Mouse (Mus musculus) heart, postnatal 0 days (tissue): ENCODE data around the gene Ass1. TPM values are rescaled to one million over a fixed set of nuclear protein-coding genes. Genes with fewer than 3 reads are reported as not detected.

Experiments
- ATAC-seq: fragments of 200-750 bp; cut with Nextera tagmentation; 2 replicates; pipeline ENCODE4 v1.8.0; 2017; ENCODE audit warnings: low read depth, moderate number of reproducible peaks, moderate library complexity; ENCODE audit not compliant: insufficient read depth
- DNase-seq: peaks from one replicate; pipeline ENCODE4 v3.0.0-alpha.2; 2016; ENCODE audit warnings: low spot score
- H3K27ac ChIP-seq: fragments of 300-500 bp; sonication (generic); 2 replicates; pipeline ENCODE4 v1.5.1; 2014; ENCODE audit warnings: low read depth, mild to moderate bottlenecking
- H3K27me3 ChIP-seq: fragments of 300-500 bp; sonication (generic); 2 replicates; pipeline ENCODE4 v1.6.1; 2014; ENCODE audit warnings: low read length, mixed read lengths; ENCODE audit not compliant: control insufficient read depth, insufficient read depth
- H3K36me3 ChIP-seq: fragments of 300-500 bp; sonication (generic); replicated peaks from 2 replicates; pipeline ENCODE4 v1.6.1; 2014; ENCODE audit warnings: low read length, mixed read lengths; ENCODE audit not compliant: control insufficient read depth, insufficient read depth
- H3K4me1 ChIP-seq: fragments of 300-500 bp; sonication (generic); 2 replicates; pipeline ENCODE4 v1.6.1; 2014; ENCODE audit warnings: antibody characterized with exemption; ENCODE audit not compliant: control insufficient read depth, insufficient read depth
- H3K4me2 ChIP-seq: fragments of 300-500 bp; sonication (generic); 2 replicates; pipeline ENCODE4 v1.6.1; 2014; ENCODE audit warnings: low read depth, mild to moderate bottlenecking, low read length, moderate library complexity
- H3K4me3 ChIP-seq: fragments of 300-500 bp; sonication (generic); 2 replicates; pipeline ENCODE4 v1.5.1; 2014; ENCODE audit warnings: low read depth, low read length
- H3K9ac ChIP-seq: fragments of 300-500 bp; sonication (generic); replicated peaks from 2 replicates; pipeline ENCODE4 v1.6.1; 2014; ENCODE audit warnings: low read depth, low read length, mixed read lengths
- H3K9me3 ChIP-seq: fragments of 300-500 bp; sonication (generic); replicated peaks from 2 replicates; pipeline ENCODE4 v1.6.1; 2016; ENCODE audit warnings: low read length; ENCODE audit not compliant: control insufficient read depth
- CTCF ChIP-seq: IDR thresholded peaks from 2 replicates; pipeline ENCODE4 v1.5.1; 2016; ENCODE audit warnings: antibody characterized with exemption, control low read depth, low read depth
- EP300 ChIP-seq: IDR thresholded peaks from 2 replicates; pipeline ENCODE4 v1.6.1; 2016; ENCODE audit warnings: antibody characterized with exemption, low read depth
- WGBS: fragments of 180-500 bp; shearing (Covaris S2); extraction: QIAGEN DNeasy Blood & Tissue Kit; methylation state at CpG from one replicate; pipeline ENCODE4 v1.1.7; 2014; 5-methylcytosine and 5-hydroxymethylcytosine counted together
- polyA plus RNA-seq: library from polyadenylated mRNA; unstranded; fragments of >200 nt; fragmentation: Nextera tagmentation; extraction: Ambion mirVana; gene quantifications from 2 replicates; pipeline ENCODE4 v1.2.1, GENCODE M21; 2015
- total RNA-seq: library from RNA; depleted of rRNA; stranded (reverse); fragments of >200 nt; gene quantifications from 2 replicates; pipeline ENCODE4 v1.2.3, GENCODE M21; 2014; ENCODE audit warnings: low replicate concordance

Gene Ass1
- total and polyA plus RNA-seq, 2 experiments from 2014 or later: 4.9 to 16.8 TPM

DNA sequence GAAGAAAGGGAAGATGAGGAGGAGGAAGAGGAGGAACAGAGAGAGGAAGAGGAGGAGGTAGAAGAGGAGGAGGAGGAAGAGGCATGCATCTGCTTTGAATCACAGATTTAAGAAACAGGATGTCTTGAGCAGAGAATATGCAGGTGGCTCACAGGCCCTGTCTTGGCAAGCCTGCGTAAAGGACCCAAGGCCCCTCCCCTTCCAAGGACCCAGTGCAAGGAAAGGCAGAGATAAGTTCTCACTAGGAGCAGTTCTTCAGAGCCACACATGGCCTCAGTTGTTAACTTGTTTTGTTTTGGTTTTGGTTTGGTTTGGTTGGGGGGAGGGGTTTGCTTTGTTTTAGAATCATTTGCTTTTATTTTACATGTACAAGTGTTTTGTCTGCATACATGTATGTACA lies 18.5 kb upstream of the Ass1 start:
- H3K27ac ChIP-seq: no peak overlapping the region
- H3K9me3 ChIP-seq: no peaks in the 10 kb centered on the region
- no peak for ATAC-seq
- 63% methylated on average over 1 of the region's 1 CpGs for WGBS
- peaks cover 25% of the 10 kb centered on the region for H3K4me1 ChIP-seq
- no peak overlapping the region for H3K4me3 ChIP-seq
- no peak overlapping the region for H3K4me2 ChIP-seq
- no peak for TF ChIP-seq CTCF
- no peak for TF ChIP-seq EP300
- DNase-seq: no peak
- no peaks in the 10 kb centered on the region for H3K27me3 ChIP-seq
- no peaks in the 10 kb centered on the region for H3K36me3 ChIP-seq
- no peak overlapping the region for H3K9ac ChIP-seq

DNA sequence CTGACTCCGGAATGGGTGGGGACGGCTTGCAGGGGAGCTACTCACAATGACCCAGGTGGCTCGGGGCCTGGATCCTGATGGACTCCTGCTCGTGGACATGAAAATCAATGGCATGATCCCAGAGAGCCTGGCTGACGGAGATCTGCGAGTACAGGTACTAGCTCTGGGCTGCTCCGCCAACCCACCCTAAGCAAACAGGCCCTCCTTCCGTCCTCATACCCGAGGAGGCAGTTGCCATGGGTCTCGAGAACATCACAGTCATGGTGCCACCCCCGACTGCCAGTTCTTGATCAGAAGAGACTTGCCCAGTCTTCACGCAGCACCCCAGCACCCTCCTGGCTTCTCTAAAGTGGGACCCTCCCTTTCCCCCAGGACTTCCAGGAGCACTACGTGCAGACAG lies 17.0 kb upstream of the Ass1 start:
- no peak overlapping the region for H3K4me3 ChIP-seq
- H3K4me1 ChIP-seq: peaks cover 25% of the 10 kb centered on the region
- 89% methylated on average over 13 of the region's 13 CpGs for WGBS
- ATAC-seq (no peak), DNase-seq (no peak)
- H3K36me3 ChIP-seq: no peaks in the 10 kb centered on the region
- H3K4me2 ChIP-seq: no peak overlapping the region
- no peaks in the 10 kb centered on the region for H3K9me3 ChIP-seq
- TF ChIP-seq EP300: no peak
- TF ChIP-seq CTCF: no peak
- H3K27me3 ChIP-seq: no peaks in the 10 kb centered on the region
- H3K27ac ChIP-seq: no peak overlapping the region
- H3K9ac ChIP-seq: no peak overlapping the region

DNA sequence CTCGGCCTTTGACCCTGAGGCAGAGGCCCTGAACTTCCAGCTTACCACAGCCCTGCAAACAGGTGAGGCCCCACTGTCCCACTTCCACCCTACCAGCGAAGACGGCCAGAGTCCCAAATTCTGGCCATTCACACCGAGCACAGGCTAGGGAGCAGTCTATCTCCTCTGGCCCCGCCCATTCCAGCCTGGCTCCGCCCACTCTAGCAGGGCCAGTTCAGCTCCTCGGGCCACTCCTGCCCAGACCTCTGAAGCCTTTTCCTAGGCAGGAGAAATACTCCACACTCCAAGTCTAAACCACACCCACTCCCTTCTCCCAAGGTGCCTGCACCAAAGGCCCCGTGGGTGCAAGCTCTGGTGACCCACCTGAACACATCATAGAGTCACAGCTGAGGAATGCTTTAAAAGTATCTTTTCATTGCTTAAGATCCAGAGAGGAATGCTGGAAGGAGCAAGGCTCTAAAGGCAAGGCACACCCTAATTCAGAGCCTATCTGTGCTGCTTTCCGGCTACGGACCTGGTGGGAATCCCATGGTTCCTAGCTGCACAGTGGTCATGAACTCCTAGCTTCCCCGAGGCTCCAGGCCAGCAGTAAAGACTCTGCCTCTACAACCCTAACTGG lies 16.3 kb upstream of the Ass1 start:
- no peak for ATAC-seq

DNA sequence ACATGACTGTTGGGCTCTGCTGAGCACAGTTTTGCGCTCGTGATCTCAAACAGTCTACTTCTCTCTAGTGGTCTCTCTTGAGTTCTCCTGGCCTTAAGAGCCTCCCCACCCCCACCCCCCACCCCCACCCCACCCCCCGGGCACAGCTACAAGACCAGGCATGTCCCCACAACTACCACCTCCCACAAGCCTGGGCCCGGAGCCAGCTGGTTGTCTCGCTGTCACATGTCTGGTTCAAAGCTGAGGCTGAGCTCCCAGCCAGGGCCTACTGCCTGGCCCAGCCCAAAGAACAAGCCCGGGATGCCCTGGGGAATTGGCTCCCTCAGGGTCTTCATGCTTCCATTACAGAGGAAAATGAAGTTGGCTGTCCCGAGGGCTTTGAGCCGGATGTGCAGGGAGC lies 15.7 kb upstream of the Ass1 start:
- WGBS: 19% methylated on average over 8 of the region's 8 CpGs
- Histone ChIP-seq H3K9me3 (no peaks in the 10 kb centered on the region), H3K27ac (peak overlapping the region; percentile 49), H3K4me2 (no peak overlapping the region), H3K4me1 (peaks cover 18% of the 10 kb centered on the region), H3K9ac (no peak overlapping the region), H3K4me3 (no peak overlapping the region), H3K27me3 (0 out of 2 replicates have a peak, but pooled peaks cover under 1% of the 10 kb centered on the region), H3K36me3 (no peaks in the 10 kb centered on the region)
- TF ChIP-seq EP300 (no peak), CTCF (no peak)
- ATAC-seq (peak; percentile 55), DNase-seq (peak; percentile 25)

More for the DNA sequence above, 16.3 kb upstream of the Ass1 start:
- H3K4me2 ChIP-seq: no peak overlapping the region
- TF ChIP-seq EP300: no peak
- TF ChIP-seq CTCF: no peak
- no peak for DNase-seq
- peaks cover 24% of the 10 kb centered on the region for H3K4me1 ChIP-seq
- no peak overlapping the region for H3K4me3 ChIP-seq
- H3K27ac ChIP-seq: peak overlapping the region; percentile 49
- no peaks in the 10 kb centered on the region for H3K27me3 ChIP-seq
- 41% methylated on average over 11 of the region's 11 CpGs for WGBS
- no peak overlapping the region for H3K9ac ChIP-seq
- no peaks in the 10 kb centered on the region for H3K9me3 ChIP-seq
- H3K36me3 ChIP-seq: no peaks in the 10 kb centered on the region

DNA sequence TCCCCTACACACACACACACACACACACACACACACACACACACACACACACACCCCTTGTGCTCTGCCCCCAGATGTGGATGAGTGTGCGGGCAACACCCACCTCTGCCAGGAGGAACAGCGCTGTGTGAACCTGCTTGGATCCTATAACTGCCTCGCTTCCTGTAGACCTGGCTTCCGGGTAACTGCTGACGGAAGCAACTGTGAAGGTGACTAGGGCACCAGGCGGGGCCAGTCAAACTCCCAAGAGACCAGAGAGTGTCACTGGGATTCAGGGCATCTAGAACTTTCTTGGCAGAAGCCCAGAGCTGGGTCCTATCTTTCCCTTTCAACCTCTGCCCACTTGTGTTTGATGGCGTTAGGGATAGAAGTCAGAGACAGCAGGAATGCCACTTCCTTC lies 14.6 kb upstream of the Ass1 start:
- WGBS: 62% methylated on average over 7 of the region's 7 CpGs
- Histone ChIP-seq H3K27ac (no peak overlapping the region), H3K9ac (no peak overlapping the region), H3K36me3 (no peaks in the 10 kb centered on the region), H3K27me3 (peaks cover 12% of the 10 kb centered on the region), H3K4me3 (no peak overlapping the region), H3K9me3 (no peaks in the 10 kb centered on the region), H3K4me2 (no peak overlapping the region), H3K4me1 (peaks cover 17% of the 10 kb centered on the region)
- no peak for DNase-seq
- TF ChIP-seq CTCF: no peak
- TF ChIP-seq EP300: no peak
- ATAC-seq: no peak

DNA sequence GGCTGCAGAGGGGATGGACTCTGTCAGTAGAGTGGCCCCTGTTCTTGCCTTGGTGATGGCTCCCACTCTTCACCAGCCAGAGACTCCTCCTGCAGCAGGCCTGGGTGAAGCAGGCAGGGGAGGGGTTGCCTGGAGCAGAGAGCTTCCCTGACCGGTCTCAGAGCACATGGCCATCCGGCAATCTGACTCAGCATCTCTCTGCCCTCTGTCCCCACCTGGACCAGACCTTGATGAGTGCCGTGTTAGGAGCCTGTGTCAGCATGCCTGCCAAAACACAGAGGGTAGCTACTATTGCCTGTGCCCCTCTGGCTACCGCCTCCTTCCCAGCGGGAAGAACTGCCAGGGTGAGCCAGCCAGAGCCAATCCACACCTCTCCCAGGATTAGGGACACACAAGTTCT lies 11.5 kb upstream of the Ass1 start:
- H3K4me2 ChIP-seq: no peak overlapping the region
- no peak overlapping the region for H3K4me3 ChIP-seq
- no peak for TF ChIP-seq CTCF
- TF ChIP-seq EP300: no peak
- DNase-seq (no peak), ATAC-seq (no peak)
- WGBS: 63% methylated on average over 5 of the region's 5 CpGs
- peaks cover 17% of the 10 kb centered on the region for H3K4me1 ChIP-seq
- peaks cover 28% of the 10 kb centered on the region for H3K27me3 ChIP-seq
- H3K36me3 ChIP-seq: no peaks in the 10 kb centered on the region
- no peak overlapping the region for H3K9ac ChIP-seq
- H3K9me3 ChIP-seq: no peaks in the 10 kb centered on the region
- no peak overlapping the region for H3K27ac ChIP-seq
